Mouse (Mus musculus) left cerebral cortex, adult 18-20 months (tissue): ENCODE measurements around the gene Chkb. TPM values are rescaled to one million over a fixed set of nuclear protein-coding genes. Genes with fewer than 3 reads are reported as not detected.

Experiments used
- DNase-seq, 2 experiments: peaks; one replicate each; pipeline ENCODE4 v3.0.0; 2021 to 2022; ENCODE audit warnings: low spot score in 2 of 2, mixed read lengths in 1 of 2
- long read RNA-seq, 2 experiments: library from polyadenylated mRNA; stranded (forward); transcript quantifications; one replicate each; pipeline ENCODE4 v2.0.0; 2021
- total RNA-seq, 2 experiments: library from RNA; stranded (reverse); gene quantifications; 2 replicates each; pipeline ENCODE4 v1.2.3; 2021

The Chkb gene
- 10 to 100 TPM; 42.7 to 45.2 TPM for total RNA-seq
- long read RNA-seq, experiment 1, transcript Chkb-201 (11 exons, 1,707 nt): major isoform, 31 of 75 reads
- long read RNA-seq, experiment 1, transcript Chkb-208 (10 exons, 1,416 nt): minor isoform, 17 of 75 reads
- long read RNA-seq, experiment 1, partial matches to known transcripts: 3 of 75 reads
- long read RNA-seq, experiment 1, other reads (novel, unspliced or antisense): 23 of 75 reads
- long read RNA-seq, experiment 2, transcript Chkb-201 (11 exons, 1,707 nt): major isoform, 18 of 40 reads
- long read RNA-seq, experiment 2, transcript Chkb-208 (10 exons, 1,416 nt): minor isoform, 5 of 40 reads
- long read RNA-seq, experiment 2, partial matches to known transcripts: 1 of 40 reads
- long read RNA-seq, experiment 2, other reads (novel, unspliced or antisense): 16 of 40 reads

- DNase-seq: peak; percentile 92 to 95
Measured at GRCm38 (mm10) chr15:89429352-89430221, at the start of gene Chkb, which contains the start of the genes C730034F03Rik and Gm44502. Gene Chkb, minus strand, starts transcription at chr15:89429908. Gene C730034F03Rik, plus strand, starts transcription at chr15:89429589. Gene Gm44502, minus strand, starts transcription at chr15:89429696.

GRCm38 (mm10) chr15:89478622-89479021 is 48.9 kb upstream of the Chkb start:
- no peak for DNase-seq

GRCm38 (mm10) chr15:89477806-89478205 is 48.1 kb upstream of the Chkb start:
- DNase-seq: no peak

GRCm38 (mm10) chr15:89477091-89477491 is 47.4 kb upstream of the Chkb start, which contains the start of gene Arsa:
Gene Arsa, minus strand, starts transcription at chr15:89477425.
- DNase-seq: no peak

GRCm38 (mm10) chr15:89476475-89476815 is 46.7 kb upstream of the Chkb start:
- no peak for DNase-seq

- DNase-seq: peak; percentile 91 to 94
Measured at GRCm38 (mm10) chr15:89475611-89476474, 46.1 kb upstream of the Chkb start.

GRCm38 (mm10) chr15:89475293-89475600 is 45.5 kb upstream of the Chkb start:
- DNase-seq: no peak

GRCm38 (mm10) chr15:89474596-89475292 is 45.0 kb upstream of the Chkb start:
- DNase-seq: no peak

- no peak for DNase-seq
Measured at GRCm38 (mm10) chr15:89473921-89474320, 44.2 kb upstream of the Chkb start.

- no peak for DNase-seq
Measured at GRCm38 (mm10) chr15:89473370-89473769, 43.7 kb upstream of the Chkb start.

GRCm38 (mm10) chr15:89471476-89471875 is 41.8 kb upstream of the Chkb start:
- no peak for DNase-seq

- no peak for DNase-seq
Measured at GRCm38 (mm10) chr15:89468577-89468976, 38.9 kb upstream of the Chkb start.

- no peak for DNase-seq
Measured at GRCm38 (mm10) chr15:89465052-89465451, 35.3 kb upstream of the Chkb start.

GRCm38 (mm10) chr15:89463334-89464235 is 33.9 kb upstream of the Chkb start:
- DNase-seq: no peak

GRCm38 (mm10) chr15:89462176-89462575 is 32.5 kb upstream of the Chkb start:
- no peak for DNase-seq

- DNase-seq: no peak
Measured at GRCm38 (mm10) chr15:89461321-89461720, 31.6 kb upstream of the Chkb start.

- no peak for DNase-seq
Measured at GRCm38 (mm10) chr15:89460298-89460697, 30.6 kb upstream of the Chkb start.

- DNase-seq: no peak
Measured at GRCm38 (mm10) chr15:89459821-89460220, 30.1 kb upstream of the Chkb start.

GRCm38 (mm10) chr15:89458942-89459341 is 29.2 kb upstream of the Chkb start:
- no peak for DNase-seq

- DNase-seq: no peak
Measured at GRCm38 (mm10) chr15:89455642-89456041, 25.9 kb upstream of the Chkb start.
